7 mouse cellular contexts compared by ENCODE assay signal in the genomic region with DNA sequence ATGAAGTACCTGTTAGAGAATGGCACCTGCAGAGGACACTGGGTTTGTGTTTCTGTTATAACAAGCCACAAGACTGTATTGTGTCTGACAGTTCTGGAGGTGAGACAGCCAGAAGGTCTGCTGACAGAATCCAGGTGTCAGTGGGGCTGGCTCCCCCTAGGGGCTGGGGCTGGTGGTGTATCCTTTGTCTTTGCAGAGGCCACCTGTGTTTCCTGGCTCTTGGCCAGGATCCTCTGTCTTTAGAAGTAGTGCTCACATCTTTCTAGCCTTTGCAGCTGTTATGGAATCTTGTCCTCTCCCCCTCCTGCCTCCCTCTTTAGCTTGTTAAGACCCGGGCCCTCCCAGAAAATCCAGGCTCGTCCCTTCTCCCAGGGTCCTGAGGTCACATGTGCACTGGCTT. TPM values are rescaled to one million over a fixed set of nuclear protein-coding genes. Genes with fewer than 3 reads are reported as not detected.
DNase-seq lines count a peak whose midpoint lies in the region; ATAC-seq lines count a peak whose summit lies in the region.

No protein-coding gene starts in this region.

- no peak overlapping the region for H3K9ac ChIP-seq in embryonic facial prominence, embryonic 11.5 days (replicated peaks; ENCODE audit: low read length)
- no peak overlapping the region for H3K9ac ChIP-seq in intestine, embryonic 16.5 days (ENCODE audit: low read depth, low read length)

- WGBS in embryonic facial prominence, embryonic 11.5 days, result 49% methylated on average over 2 of the region's 2 CpGs
- 33% methylated on average over 2 of the region's 2 CpGs for WGBS in intestine, embryonic 16.5 days

- H3K4me3 ChIP-seq in embryonic facial prominence, embryonic 11.5 days (ENCODE audit: low read depth, low read length), result no peak overlapping the region
- H3K4me3 ChIP-seq in intestine, embryonic 16.5 days (ENCODE audit: low read length), result no peak overlapping the region

- H3K9me3 ChIP-seq in embryonic facial prominence, embryonic 11.5 days (replicated peaks; ENCODE audit: control insufficient read depth, low read length), result no peaks in the 10 kb centered on the region
- no peaks in the 10 kb centered on the region for H3K9me3 ChIP-seq in intestine, embryonic 16.5 days (ENCODE audit: control insufficient read depth, low read length)

- no peak overlapping the region for H3K4me2 ChIP-seq in embryonic facial prominence, embryonic 11.5 days (ENCODE audit: low read depth, low read length)
- H3K4me2 ChIP-seq in intestine, embryonic 16.5 days (ENCODE audit: low read depth, low read length), result no peak overlapping the region

- H3K4me1 ChIP-seq in embryonic facial prominence, embryonic 11.5 days (ENCODE audit: control insufficient read depth, insufficient read depth, low read length), result no peaks in the 10 kb centered on the region
- peaks cover 5% of the 10 kb centered on the region; the same call in 1 of the 2 replicates for H3K4me1 ChIP-seq in intestine, embryonic 16.5 days (ENCODE audit: control insufficient read depth, insufficient read depth, low read length)

- H3K36me3 ChIP-seq in embryonic facial prominence, embryonic 11.5 days (replicated peaks; ENCODE audit: control insufficient read depth, insufficient read depth, low read depth, low read length), result 0 out of 2 replicates have a peak, but pooled peaks cover 6% of the 10 kb centered on the region
- H3K36me3 ChIP-seq in intestine, embryonic 16.5 days (ENCODE audit: control insufficient read depth, insufficient read depth, low read length), result peaks cover 13% of the 10 kb centered on the region
- H3K36me3 ChIP-seq in splenic B cell, adult 2 months (ENCODE audit: control insufficient read depth, insufficient read depth, low read length, poor library complexity, severe bottlenecking), result peaks cover 10% of the 10 kb centered on the region; the same call in 1 of the 2 replicates

- no peaks in the 10 kb centered on the region for H3K27me3 ChIP-seq in embryonic facial prominence, embryonic 11.5 days (ENCODE audit: control insufficient read depth, insufficient read depth, low read length)
- no peaks in the 10 kb centered on the region for H3K27me3 ChIP-seq in intestine, embryonic 16.5 days (replicated peaks; ENCODE audit: control insufficient read depth, insufficient read depth, low read length)
- no peaks in the 10 kb centered on the region for H3K27me3 ChIP-seq in splenic B cell, adult 2 months (ENCODE audit: control insufficient read depth, insufficient read depth, low read length, poor library complexity, severe bottlenecking)

- no peak for ATAC-seq in embryonic facial prominence, embryonic 11.5 days (replicated peaks; ENCODE audit: insufficient number of reproducible peaks, low FRiP score, low TSS enrichment, low read depth)
- ATAC-seq in intestine, embryonic 16.5 days, result peak; percentile 44; the same call in 1 of the 2 replicates

- no peak overlapping the region for H3K27ac ChIP-seq in embryonic facial prominence, embryonic 11.5 days (replicated peaks; ENCODE audit: low read depth, low read length)
- H3K27ac ChIP-seq in intestine, embryonic 16.5 days (ENCODE audit: low read length), result no peak overlapping the region

- peak; percentile 37 for DNase-seq in ovary, postnatal 14 days (ENCODE audit: low spot score)
- no peak for DNase-seq in ovary, postnatal 10 days (ENCODE audit: low spot score)
- peak; percentile 86 for DNase-seq in ZHBTc4 (ENCODE audit: low read depth, low spot score)
- DNase-seq in embryonic facial prominence, embryonic 11.5 days (ENCODE audit: low spot score), result peak; percentile 62
- DNase-seq in lung, adult 18-20 months, result peak; percentile 20 to 44
- DNase-seq in splenic B cell, adult 2 months (ENCODE audit: low read depth, low spot score), result peak; percentile 84

RNA-seq across cellular contexts. Expression of gene Wdr66, which starts 16.2 kb away (rescaled TPM):
- polyA plus RNA-seq in embryonic facial prominence, embryonic 11.5 days (2014; fragmentation: Nextera tagmentation; extraction: Ambion mirVana), result 6.8 and 9.5 TPM in 2 replicates
- polyA plus RNA-seq in intestine, embryonic 16.5 days (2015; fragmentation: Nextera tagmentation; extraction: Ambion mirVana), result 0.40 and 0.50 TPM in 2 replicates

RNA-seq across cellular contexts. Expression of gene Hpd, which starts 53.2 kb away (rescaled TPM):
- polyA plus RNA-seq in embryonic facial prominence, embryonic 11.5 days (2014; fragmentation: Nextera tagmentation; extraction: Ambion mirVana), result not detected in 2 replicates
- 9.0 and 9.9 TPM in 2 replicates for polyA plus RNA-seq in intestine, embryonic 16.5 days (2015; fragmentation: Nextera tagmentation; extraction: Ambion mirVana)
